Mouse (Mus musculus) heart, embryonic 15.5 days (tissue): ENCODE data around the gene Dhx30. TPM values are rescaled to one million over a fixed set of nuclear protein-coding genes. Genes with fewer than 3 reads are reported as not detected.
"Not testable (repeated sequence)": the region's sequence is repeated elsewhere in the genome, so short reads cannot be mapped to it uniquely, and the experiment has no call there.

ENCODE experiments used
- ATAC-seq: fragments of 200-750 bp; cut with Nextera tagmentation; replicated peaks from 2 replicates; pipeline ENCODE4 v1.8.0; 2017; ENCODE audit warnings: low read depth, moderate TSS enrichment; ENCODE audit not compliant: insufficient number of reproducible peaks, insufficient read depth, low FRiP score
- H3K27ac ChIP-seq: fragments of 300-500 bp; sonication (generic); 2 replicates; pipeline ENCODE4 v1.5.1; 2015; ENCODE audit warnings: mild to moderate bottlenecking, inconsistent platforms
- H3K27me3 ChIP-seq: fragments of 300-500 bp; sonication (generic); 2 replicates; pipeline ENCODE4 v1.6.1; 2015; ENCODE audit warnings: inconsistent platforms
- H3K36me3 ChIP-seq: fragments of 300-500 bp; sonication (generic); 2 replicates; pipeline ENCODE4 v1.6.1; 2015; ENCODE audit warnings: mild to moderate bottlenecking, inconsistent platforms
- H3K4me1 ChIP-seq: fragments of 300-500 bp; sonication (generic); replicated peaks from 2 replicates; pipeline ENCODE4 v1.6.1; 2015; ENCODE audit warnings: inconsistent platforms
- H3K4me2 ChIP-seq: fragments of 300-500 bp; sonication (generic); 2 replicates; pipeline ENCODE4 v1.6.1; 2015; ENCODE audit warnings: inconsistent platforms, mild to moderate bottlenecking, moderate library complexity
- H3K4me3 ChIP-seq: fragments of 300-500 bp; sonication (generic); 2 replicates; pipeline ENCODE4 v1.5.1; 2015; ENCODE audit warnings: mild to moderate bottlenecking, inconsistent platforms
- H3K9ac ChIP-seq: fragments of 300-500 bp; sonication (generic); 2 replicates; pipeline ENCODE4 v1.6.1; 2015; ENCODE audit warnings: mild to moderate bottlenecking, inconsistent platforms
- H3K9me3 ChIP-seq: fragments of 300-500 bp; sonication (generic); replicated peaks from 2 replicates; pipeline ENCODE4 v1.6.1; 2016; ENCODE audit warnings: inconsistent platforms
- WGBS: fragments of 180-500 bp; shearing (Covaris S2); methylation state at CpG from one replicate; pipeline ENCODE4 v1.1.7; 2015; ENCODE audit warnings: mixed read lengths; 5-methylcytosine and 5-hydroxymethylcytosine counted together
- polyA plus RNA-seq: library from polyadenylated mRNA; unstranded; fragments of >200 nt; fragmentation: Nextera tagmentation; extraction: Ambion mirVana; gene quantifications from 2 replicates; pipeline ENCODE4 v1.2.1, GENCODE M21; 2015

The Dhx30 gene
- polyA plus RNA-seq, 1 experiment from 2014 or later, result 83.5 TPM

DNA sequence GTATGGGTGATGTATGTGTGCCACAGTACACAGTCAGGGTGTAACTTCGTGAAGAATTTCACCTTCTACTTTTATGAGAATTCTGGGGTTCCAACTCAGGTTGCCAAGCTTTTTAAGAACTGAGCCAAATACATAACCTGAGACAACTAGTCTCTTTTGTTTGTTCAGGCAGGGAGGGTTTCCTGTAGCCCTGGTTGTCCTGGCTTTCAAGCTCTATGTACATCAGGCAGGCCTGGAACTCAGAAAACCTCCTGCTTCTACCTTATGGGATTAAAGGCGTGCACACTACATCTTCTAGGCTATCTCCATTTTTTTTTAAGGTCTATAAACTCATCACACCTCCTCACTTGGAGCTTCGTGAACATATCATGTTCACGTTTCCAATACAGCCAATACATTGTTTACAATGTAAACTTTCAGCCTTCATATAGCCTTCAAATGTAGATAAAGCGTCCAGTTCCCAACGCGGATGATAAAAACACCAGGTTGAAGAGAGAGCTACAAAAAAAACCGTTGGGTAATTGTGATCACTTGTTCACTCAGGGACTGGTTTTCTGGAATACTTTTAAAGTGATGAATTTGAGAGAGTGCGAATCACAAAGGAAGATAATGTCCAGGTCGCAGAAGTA is 13.4 kb upstream of the Dhx30 start:
- no peak for ATAC-seq
- Histone ChIP-seq H3K27me3 (no peaks in the 10 kb centered on the region), H3K9ac (peak overlapping the region; percentile 61), H3K4me2 (peak overlapping the region; percentile 77), H3K27ac (peak overlapping the region; percentile 91), H3K4me1 (peaks cover 17% of the 10 kb centered on the region), H3K36me3 (peaks cover 2% of the 10 kb centered on the region; the same call in 1 of the 2 replicates), H3K9me3 (no peaks in the 10 kb centered on the region), H3K4me3 (peak overlapping the region; percentile 93)
- WGBS, result 22% methylated on average over 10 of the region's 10 CpGs

DNA sequence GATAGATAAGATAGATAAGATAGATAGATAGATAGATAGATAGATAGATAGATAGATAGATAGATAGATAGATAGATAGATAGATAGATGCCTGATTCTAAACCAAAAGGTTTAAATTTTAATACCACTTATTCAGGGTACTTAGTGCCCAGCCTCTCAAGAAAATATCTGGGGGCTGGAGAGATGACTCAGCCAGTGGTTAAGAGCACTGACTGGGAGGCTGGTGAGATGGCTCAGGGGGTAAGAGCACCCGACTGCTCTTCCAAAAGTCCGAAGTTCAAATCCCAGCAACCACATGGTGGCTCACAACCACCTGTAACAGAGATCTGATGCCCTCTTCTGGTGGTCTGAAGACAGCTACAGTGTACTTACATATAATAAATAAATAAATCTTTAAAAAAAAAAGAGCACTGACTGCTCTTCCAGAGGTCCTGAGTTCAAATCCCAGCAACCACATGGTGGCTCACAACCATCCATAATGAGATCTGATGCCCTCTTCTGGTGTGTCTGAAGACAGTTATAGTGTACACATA is 6.4 kb upstream of the Dhx30 start:
- not testable (repeated sequence) for H3K4me2 ChIP-seq, H3K27me3 ChIP-seq, H3K4me3 ChIP-seq, H3K36me3 ChIP-seq, H3K27ac ChIP-seq, H3K4me1 ChIP-seq, H3K9ac ChIP-seq, H3K9me3 ChIP-seq, ATAC-seq
- 53% methylated on average over 2 of the region's 2 CpGs for WGBS

DNA sequence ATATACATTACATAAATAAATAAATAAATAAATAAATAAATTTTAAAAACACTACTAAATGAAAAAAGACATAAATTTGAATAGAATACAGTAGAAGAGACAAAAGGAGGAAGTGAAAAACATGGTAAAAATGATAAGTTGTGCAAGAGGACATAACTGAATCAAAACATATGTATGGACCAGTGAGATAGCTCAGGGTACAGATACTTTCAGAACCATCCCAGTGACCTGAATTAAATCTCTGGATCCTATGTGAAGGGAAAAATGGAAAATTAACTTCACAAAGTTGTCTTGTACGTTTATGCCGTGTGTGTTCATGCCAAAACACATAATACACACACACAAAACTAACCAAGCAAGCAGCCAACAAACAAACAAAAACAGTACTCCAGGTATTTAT is 5.7 kb upstream of the Dhx30 start:
- ATAC-seq, result no peak
- Histone ChIP-seq H3K36me3 (no peaks in the 10 kb centered on the region), H3K4me3 (no peak overlapping the region), H3K27ac (no peak overlapping the region), H3K9ac (no peak overlapping the region), H3K27me3 (no peaks in the 10 kb centered on the region), H3K4me1 (peaks cover 11% of the 10 kb centered on the region), H3K4me2 (no peak overlapping the region), H3K9me3 (no peaks in the 10 kb centered on the region)
- WGBS, result 82% methylated on average over 2 of the region's 2 CpGs

DNA sequence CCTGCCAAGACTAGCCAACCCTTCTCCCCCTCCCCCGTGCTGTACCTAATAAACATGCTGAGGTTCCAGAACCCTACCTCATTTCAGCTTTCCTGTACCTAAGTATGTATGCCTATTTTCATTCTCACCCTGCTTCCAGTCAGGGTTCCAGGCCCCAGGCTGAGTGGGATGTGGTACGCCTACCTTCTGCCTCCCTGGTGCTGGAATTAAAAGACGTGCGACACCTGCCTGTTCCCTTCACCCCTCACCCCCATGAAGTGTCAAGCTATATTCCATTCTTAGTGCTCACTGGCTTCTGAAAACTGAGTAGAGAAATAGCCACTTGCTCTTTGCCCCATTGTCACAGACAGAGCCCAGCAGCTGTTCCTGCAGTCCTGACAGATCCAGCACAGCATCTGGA is 3.8 kb upstream of the Dhx30 start:
- no peaks in the 10 kb centered on the region for H3K36me3 ChIP-seq
- H3K9ac ChIP-seq, result no peak overlapping the region
- H3K9me3 ChIP-seq, result no peaks in the 10 kb centered on the region
- 79% methylated on average over 4 of the region's 4 CpGs for WGBS
- no peak for ATAC-seq
- H3K27ac ChIP-seq, result no peak overlapping the region
- H3K27me3 ChIP-seq, result no peaks in the 10 kb centered on the region
- H3K4me2 ChIP-seq, result no peak overlapping the region
- peaks cover 17% of the 10 kb centered on the region for H3K4me1 ChIP-seq
- no peak overlapping the region for H3K4me3 ChIP-seq

DNA sequence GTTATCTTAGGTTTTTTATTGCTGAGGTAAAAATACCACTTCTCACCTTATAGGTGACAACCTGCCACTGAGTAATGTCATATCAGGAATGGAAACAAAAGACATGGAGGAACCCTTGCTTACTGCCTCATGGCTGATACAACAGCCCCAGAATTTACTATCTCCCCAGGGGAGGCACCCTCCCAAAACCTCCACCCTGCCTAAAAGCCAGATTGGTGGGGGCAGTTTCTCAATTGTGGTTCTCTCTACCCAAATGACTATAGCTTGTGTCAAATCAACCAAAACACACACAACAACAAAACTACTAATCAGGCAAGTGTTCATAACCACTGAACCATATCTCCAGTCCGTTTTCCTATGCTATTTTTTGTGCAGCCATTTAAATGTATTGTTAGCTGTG is 619 bp upstream of the Dhx30 start:
- peak overlapping the region; percentile 83 for H3K4me2 ChIP-seq
- no peak overlapping the region for H3K27ac ChIP-seq
- H3K4me1 ChIP-seq, result peaks cover 19% of the 10 kb centered on the region
- WGBS, result 53% methylated on average over 1 of the region's 1 CpGs
- H3K36me3 ChIP-seq, result peaks cover 8% of the 10 kb centered on the region
- ATAC-seq, result no peak
- H3K9me3 ChIP-seq, result no peaks in the 10 kb centered on the region
- H3K9ac ChIP-seq, result peak overlapping the region; percentile 91
- peak overlapping the region; percentile 85 for H3K4me3 ChIP-seq
- no peaks in the 10 kb centered on the region for H3K27me3 ChIP-seq

DNA sequence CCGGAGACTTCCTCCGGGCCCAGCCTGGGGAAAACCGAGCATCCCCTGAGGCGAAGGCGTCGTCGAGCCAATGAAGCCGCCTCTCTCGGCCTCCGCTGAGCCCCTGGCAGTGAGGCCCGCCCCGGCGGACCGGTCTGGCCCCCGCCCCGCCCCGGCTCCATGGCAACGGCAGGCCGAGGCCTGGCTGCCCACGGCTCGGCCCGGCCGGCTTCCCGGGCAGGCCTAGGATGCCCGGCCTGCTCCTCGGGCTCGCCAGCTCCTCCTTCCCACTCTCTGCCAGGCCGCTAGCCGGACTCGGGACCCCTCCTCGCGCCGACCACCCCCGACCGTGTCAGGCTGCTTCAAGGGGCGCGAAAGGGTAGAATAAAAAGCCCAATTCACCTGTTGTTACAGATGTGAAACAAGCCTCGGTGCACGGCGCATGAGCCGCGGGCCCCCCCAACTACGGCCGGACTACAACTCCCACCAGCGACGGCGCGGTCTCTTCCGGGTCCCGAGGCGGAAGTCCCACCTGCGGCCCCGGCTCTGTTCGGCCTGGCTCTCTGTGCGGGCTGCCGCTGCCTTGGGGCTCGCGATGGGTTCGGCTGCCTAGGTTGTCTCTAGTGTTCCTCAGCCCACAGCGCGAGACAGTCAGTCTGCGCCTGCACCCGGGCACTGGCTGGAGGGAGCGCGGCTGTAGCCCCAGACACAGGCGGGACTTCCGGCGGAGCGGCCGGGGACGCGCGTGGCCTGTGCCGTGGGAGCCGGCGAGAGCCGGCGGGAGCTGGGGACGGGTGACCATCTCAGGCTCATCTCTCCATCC is 452 bp downstream of the Dhx30 start, which contains the start of gene Smarcc1:
Gene Smarcc1 (plus strand): TSS at position 732 of the 802 bp plus-strand sequence.
- Histone ChIP-seq H3K36me3 (peaks cover 19% of the 10 kb centered on the region), H3K4me2 (peak within 1 kb of the TSS; percentile 83), H3K27me3 (no peaks in the 10 kb centered on the region), H3K9ac (peak within 1 kb of the TSS; percentile 91), H3K4me3 (peak within 1 kb of the TSS; percentile 85), H3K9me3 (no peaks in the 10 kb centered on the region), H3K27ac (peak within 1 kb of the TSS; percentile 97), H3K4me1 (peaks cover 19% of the 10 kb centered on the region)
- peak; percentile 95 for ATAC-seq
- under 1% methylated on average over 79 of the region's 79 CpGs for WGBS

DNA sequence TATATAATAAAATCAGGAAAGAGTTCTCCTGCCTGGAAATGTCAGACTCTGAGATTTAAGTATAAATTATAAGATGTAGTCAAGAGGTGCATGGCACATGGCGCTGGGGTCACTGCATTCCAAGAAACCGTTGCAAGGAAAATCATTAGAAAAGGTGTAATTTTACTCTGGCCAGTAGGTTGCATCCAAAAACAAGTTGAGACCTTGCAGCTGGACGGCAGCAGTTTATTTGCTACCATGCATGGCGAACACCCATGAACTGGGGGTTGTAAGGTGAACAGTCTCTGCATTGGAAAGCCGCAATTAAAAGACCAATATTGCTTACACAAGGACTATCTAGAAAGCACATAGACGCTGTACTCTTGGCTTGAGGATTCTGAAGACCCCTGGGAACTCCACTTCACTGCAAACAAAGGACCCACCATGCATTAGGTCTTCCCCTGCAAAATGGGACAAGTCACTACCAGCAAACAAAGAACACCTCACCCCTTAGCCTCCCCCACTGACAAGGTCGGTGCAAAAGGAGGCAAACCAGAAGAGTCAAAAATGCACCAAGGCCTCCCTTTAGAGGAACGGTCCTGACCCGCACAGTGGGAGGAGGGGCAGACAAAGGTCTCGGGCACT is 1.2 kb downstream of the Dhx30 start:
- Histone ChIP-seq H3K4me3 (peak overlapping the region; percentile 85), H3K27me3 (no peaks in the 10 kb centered on the region), H3K27ac (peak overlapping the region; percentile 97), H3K9ac (peak overlapping the region; percentile 91), H3K9me3 (no peaks in the 10 kb centered on the region), H3K4me1 (peaks cover 19% of the 10 kb centered on the region), H3K4me2 (peak overlapping the region; percentile 83), H3K36me3 (peaks cover 26% of the 10 kb centered on the region)
- WGBS, result 12% methylated on average over 10 of the region's 10 CpGs
- no peak for ATAC-seq

DNA sequence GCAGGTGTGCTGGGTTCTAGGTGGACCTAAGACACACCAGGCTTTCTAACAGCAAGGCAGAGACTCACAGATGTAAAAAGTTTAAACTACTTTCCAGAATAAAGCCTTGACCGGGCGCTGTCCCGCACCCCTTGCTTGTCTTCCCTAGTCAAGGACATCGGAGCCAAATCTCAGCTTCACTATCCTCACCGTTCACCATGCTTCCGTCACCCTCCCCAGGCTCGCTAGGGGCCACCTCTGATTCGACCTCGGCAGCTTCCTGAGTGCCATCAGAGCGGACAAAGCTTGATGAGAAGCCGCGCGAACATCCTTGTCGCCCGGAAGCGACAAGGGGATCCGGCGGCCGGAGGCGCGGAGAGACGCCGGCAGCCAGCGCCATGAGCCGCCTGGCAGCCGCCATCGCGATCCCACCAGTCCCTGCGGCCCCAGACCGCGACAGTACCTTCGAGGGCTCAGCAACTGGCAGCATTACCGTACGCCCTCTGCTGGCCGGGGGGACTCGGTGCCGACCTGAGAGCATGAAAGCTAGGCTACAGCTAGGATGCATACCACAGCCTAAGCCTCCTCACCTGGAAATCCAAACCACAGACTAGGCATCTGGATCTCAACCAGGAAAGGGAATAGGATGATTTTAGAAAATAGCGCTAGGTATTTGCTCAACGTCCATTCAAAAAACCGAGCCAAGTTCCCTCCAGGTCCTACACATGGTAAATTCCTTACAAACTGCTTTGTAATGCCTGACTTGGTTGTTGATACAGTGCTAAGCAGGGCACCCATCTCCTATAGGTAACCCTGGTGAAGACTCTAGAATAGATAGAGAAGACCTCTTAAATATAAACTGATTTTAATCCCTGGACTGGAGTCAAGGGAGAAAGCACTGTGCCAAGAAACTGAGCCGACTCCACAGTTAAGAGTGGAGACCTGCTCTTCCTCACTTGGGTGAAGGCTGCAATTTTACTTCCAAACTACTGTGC is 16.7 kb downstream of the Dhx30 start:
- Histone ChIP-seq H3K27ac (peak overlapping the region; percentile 47; the same call in 1 of the 2 replicates), H3K4me1 (peaks cover 12% of the 10 kb centered on the region), H3K36me3 (peaks cover 59% of the 10 kb centered on the region), H3K9ac (peak overlapping the region; percentile 85), H3K4me2 (peak overlapping the region; percentile 66), H3K9me3 (no peaks in the 10 kb centered on the region), H3K27me3 (no peaks in the 10 kb centered on the region), H3K4me3 (peak overlapping the region; percentile 70)
- peak; percentile 92 for ATAC-seq
- WGBS, result 3% methylated on average over 33 of the region's 41 CpGs

DNA sequence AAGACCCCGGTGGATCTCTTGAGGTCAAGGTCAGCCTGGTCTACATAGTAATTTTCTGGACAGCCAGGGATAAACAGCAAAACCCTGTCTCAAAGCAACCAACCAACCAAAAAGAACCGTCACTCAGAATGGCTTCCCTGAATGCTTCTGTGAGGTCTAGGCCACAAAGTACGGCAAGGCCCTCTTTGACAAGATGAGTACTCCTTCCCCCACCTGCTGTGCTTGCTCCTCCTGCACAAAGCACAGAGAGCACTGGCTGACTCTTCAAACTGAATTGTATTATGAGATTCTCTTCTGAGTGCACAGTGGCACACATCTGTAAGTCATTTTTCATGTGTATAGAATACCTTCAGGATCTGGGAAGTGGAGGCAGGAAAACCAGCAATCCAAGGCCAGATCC is 19.8 kb downstream of the Dhx30 start:
- ATAC-seq, result no peak
- H3K4me3 ChIP-seq, result no peak overlapping the region
- no peaks in the 10 kb centered on the region for H3K9me3 ChIP-seq
- H3K9ac ChIP-seq, result no peak overlapping the region
- H3K4me1 ChIP-seq, result peaks cover 12% of the 10 kb centered on the region
- no peak overlapping the region for H3K4me2 ChIP-seq
- H3K27ac ChIP-seq, result no peak overlapping the region
- H3K36me3 ChIP-seq, result peaks cover 70% of the 10 kb centered on the region
- WGBS, result 94% methylated on average over 3 of the region's 3 CpGs
- no peaks in the 10 kb centered on the region for H3K27me3 ChIP-seq

DNA sequence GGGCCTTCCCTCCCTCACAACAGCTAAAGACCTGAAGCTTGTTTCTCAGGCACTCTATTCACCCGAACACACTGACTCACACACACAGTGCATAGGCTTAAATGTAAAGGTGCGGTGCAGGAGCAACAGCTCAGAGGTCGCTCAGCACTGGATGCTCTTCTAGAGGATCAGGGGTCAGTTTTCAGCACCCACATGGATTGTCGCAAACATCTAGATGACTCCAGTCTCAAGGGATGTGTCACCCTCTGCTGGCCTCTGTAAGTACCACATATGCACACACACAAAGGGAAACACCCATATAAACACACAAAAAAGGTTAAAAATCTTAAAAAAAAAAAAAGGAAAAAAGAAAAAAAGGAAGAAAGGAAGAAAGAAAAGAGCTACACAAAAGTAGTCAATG is 22.9 kb downstream of the Dhx30 start:
- Histone ChIP-seq H3K27ac (no peak overlapping the region), H3K4me1 (peaks cover 5% of the 10 kb centered on the region), H3K9ac (no peak overlapping the region), H3K36me3 (peaks cover 95% of the 10 kb centered on the region), H3K4me3 (no peak overlapping the region), H3K27me3 (no peaks in the 10 kb centered on the region), H3K9me3 (no peaks in the 10 kb centered on the region), H3K4me2 (no peak overlapping the region)
- ATAC-seq, result no peak
- 96% methylated on average over 4 of the region's 4 CpGs for WGBS
